Mouse (Mus musculus): ENCODE results near the gene Chd5.

Gene Chd5

DNA sequence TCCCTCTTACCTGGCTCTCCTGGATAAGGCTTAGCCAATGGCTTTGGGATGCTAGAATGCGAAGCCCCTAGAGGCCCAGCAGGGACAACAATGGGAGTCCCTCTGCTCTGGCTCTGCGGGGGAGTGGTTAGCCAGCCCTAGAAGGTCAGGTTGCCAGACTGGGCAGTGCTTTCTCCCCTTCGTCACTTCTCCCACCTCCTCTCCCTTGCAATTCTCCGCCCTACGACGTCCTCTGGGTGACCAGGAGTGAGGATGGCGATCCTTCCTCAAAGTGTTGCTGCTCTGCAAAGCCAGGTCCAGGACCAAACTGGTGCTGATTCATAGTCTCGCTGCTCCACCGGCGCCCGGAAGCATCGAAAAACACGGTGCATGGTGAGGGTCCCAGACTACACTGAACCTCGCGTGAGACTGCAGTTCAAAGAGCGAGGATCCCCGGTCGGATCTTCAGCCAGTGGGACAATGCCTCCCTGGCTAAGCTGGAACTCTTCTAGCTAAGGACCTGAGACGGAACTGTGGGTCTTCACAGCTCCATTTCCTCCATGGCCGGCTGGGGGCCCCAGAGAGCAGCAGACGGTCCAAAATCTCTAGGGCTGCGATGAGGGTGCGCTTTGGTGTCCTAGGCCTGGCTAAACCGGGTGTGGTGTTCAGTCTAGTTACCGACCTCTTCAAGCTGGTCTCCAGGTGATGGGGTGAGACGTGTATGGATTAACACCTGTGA lies 19.8 kb upstream of the Chd5 start, which contains the start of gene Rnf207:
Gene Rnf207 (minus strand): TSS at position 477 of the 718 bp plus-strand sequence.
- peak; percentile 46 for DNase-seq

DNA sequence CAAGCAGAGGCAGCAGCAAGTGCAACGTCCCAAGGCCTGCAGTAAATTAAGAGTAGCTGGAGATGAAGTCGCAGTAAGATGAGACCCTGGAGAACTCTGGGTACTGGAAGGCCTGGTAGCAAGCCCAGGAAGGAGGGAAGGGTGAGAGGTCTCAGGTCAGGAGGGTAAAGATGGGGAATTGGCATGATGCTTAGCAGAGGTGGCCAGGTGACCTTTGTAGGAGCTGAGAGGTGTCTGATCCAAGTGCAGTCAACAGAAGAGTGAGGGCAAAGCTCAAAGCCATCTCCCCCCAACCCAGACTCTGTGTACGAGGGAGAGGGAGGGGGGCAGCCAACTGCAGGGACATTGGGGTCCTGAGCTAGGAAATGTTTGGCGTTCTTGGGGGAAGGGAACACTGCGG lies 17.0 kb upstream of the Chd5 start:
- DNase-seq, result no peak

DNA sequence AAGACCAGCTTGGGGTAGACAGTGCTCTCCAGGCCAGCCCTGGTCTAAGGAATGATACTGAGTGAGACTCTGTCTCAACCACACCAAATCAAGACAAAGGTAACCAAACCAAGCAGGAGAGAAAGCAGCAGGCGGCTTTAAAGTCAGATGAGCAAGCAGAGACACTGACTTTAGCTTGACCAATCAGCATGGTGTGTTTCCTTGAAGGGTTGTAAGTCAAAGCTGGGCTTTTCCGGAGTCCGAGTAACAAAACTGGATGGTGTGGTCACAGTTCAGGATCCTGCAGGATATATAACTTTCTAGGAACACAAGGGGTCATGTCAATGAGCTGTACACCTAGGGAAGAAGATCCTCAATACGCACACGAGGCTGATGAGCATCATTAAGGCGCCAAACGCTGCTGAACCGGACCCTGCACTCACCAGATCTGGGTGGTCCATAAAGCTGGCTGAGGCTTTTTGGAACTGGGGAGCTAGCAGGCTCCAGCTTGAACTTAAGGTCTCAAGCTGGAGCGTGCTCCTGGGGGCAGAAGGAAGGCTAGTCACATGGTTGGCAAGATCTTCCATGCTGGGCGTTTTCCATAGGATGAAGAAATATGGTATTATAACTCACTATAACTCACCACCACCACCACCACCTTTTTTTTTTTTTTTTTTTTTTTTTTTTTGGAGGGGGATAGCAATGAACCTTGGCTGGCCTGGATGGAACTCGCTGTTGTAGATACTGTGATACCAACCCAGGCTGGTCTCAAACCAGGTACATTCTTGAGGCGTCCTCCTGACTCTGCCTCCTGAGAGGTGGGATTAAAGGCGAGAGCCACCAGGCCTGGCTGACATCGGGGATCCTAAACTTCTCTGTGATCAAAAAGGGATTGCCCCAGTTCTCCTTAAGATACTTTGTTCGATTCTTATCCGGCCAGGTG lies 13.5 kb upstream of the Chd5 start:
- no peak for DNase-seq

DNA sequence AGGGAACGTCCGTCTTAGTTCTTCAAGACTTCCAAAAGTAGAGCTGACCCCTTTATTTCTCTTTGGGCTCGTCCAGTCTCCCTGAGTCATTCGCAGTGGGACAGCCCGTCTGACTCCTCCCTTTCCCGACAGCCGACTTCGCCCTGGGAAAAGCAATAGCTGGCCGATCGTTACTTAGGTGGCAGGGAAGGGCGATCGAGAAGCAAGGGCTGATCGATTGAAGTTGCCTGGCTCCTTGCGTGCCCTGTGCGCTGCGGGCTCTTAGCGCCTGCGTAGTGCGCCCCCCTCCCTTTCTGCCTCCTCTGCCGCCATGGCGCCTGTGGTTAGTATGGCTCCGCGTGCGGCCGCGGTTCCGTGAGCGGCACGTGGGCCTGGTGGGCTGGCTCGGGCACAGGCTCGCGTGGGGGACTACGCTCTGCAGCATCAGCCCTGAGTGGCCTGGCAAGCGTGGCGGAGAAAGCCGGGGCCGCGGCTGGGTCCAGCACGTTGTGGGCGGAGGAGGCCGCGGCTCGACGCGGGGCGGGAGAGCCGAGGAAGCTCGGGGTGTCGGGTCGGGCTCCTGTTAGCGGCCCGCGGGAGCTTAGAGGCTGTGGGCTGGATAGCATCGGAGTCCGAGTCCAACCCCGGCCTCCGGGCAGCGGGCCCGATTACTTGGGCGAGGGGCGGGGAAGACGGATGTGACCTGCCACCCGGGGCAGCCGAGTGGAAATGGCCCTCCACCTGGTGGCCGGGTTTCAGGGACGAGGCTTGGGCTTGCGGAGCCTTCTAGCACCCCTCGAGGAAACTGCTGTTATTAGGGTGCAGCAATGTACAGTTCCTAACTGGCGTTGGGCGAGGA lies 12.7 kb upstream of the Chd5 start, which contains the start of gene Rpl22:
Gene Rpl22 (plus strand): TSS at position 169 of the 838 bp plus-strand sequence.
- peak; percentile 95 for DNase-seq

DNA sequence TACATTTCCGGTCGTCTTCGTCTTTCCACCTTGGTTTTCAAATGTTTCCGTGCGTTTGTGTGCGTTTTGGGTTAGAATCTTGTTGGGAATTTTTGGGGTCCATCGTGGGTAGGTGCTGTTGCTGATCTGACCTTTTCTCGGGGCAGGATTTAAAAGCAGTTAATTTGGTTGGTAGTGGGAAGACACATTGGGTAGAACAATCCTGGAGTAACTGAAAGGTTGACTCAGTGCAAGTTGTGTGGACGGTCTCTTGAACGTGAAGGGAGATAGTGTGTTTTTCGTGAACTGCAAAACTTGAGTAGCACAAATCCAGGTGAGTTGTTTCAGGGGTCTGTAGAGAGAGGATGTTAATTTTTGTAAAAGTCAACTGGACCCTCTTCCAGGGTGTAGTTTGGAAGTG lies 11.9 kb upstream of the Chd5 start:
- no peak for DNase-seq

DNA sequence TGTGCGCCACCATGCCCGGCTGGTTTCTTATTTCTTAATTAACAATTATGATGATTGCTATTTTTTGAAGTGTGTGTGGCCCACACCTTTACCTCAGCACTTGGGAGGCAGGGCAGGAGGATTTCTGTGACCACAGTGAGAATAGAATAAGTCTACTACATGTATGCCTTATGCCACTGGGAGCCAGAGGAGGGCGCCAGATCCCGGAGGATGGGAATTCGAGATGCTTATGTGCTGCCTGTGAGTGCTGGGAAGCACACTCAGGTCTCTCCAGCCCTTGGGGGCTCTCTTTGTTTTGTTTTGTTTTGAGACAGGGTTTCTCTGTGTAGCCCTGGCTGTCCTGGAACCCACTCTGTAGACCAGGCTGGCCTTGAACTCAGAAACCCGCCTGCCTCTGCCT lies 9.8 kb upstream of the Chd5 start:
- no peak for DNase-seq

DNA sequence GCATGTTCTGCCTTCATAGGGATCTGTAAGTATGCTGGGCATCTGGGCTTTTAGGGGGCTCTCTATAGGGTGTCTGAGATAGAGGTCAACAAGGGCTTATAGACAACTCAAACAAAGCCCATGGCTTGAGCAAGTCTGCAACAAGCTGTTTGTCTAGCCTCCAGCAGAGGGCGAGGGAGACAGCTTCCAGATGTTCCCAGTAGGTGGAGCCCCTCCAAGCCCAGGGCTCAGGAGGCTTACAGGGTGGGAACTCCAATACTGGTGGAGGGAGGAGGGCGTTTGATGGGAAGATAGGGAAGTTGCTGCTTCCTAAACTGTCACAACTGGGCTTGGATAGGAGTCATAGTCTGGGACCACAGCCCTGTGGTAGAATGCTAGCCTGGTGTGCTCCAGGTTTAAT lies 5.5 kb upstream of the Chd5 start:
- peak; percentile 67 for DNase-seq

DNA sequence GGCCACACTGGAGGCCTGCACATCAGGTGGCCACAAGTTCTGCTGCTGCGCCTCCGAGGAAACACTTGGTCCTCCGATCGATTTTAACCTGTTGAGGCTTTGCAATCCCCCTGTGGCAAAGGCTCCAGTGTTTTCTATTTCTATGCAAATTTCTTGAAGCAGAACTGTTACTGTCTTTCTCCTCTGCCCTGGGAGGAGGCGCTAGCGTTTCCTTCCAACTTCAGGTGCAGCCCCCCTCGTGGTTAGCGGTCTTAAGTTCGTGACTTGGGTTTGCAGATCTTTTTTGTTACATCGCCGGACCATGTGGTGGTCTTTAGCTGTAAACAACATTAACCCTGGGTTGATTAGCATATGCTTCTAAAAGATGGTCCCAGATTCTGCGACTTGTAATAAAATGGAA lies 4.9 kb upstream of the Chd5 start:
- DNase-seq, result no peak

DNA sequence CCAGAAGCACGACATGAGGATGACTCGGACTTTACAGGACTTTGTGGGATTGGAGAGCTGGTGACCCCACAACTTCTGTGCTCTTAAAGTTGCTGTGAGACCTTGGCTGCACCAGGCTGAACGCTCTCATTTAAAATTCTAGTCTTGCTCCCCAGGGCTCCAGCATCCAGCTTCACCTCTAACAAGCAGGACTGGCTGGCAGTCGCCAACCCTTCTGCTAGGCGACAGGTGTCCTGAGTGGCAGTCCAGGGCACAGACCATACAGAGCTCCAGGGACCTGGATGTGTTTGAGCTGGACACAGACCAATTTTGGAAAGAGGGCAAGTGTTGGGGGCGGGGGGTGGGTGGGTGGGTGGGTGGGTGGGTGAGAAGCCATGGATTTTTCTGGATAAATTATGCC lies 679 bp upstream of the Chd5 start:
- no peak for DNase-seq

DNA sequence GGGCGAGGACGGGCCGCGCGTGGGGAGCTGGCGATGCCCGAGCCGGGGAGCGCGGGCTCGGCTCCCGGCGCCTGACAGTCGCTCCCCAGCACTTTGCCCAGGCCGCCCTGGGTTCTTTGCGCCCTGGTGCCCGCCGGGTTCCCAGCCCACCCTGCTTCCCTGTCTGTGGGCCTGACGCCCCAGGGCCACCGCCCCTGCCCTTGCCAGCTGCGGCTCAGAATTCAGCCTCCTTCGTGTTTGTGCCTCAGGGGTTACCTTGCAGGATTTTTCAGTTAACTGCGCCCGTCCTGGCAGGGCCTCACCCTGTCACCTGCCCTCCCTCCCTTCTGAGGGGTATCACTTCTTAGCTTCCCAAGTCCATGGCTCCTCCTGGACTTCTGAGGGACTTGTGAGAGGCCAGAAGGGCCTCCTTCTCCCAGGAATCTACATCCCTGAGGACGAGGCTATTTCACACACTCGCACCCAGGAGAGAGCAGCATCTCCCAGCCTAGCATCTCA lies 891 bp downstream of the Chd5 start:
- DNase-seq, result peak; percentile 45

DNA sequence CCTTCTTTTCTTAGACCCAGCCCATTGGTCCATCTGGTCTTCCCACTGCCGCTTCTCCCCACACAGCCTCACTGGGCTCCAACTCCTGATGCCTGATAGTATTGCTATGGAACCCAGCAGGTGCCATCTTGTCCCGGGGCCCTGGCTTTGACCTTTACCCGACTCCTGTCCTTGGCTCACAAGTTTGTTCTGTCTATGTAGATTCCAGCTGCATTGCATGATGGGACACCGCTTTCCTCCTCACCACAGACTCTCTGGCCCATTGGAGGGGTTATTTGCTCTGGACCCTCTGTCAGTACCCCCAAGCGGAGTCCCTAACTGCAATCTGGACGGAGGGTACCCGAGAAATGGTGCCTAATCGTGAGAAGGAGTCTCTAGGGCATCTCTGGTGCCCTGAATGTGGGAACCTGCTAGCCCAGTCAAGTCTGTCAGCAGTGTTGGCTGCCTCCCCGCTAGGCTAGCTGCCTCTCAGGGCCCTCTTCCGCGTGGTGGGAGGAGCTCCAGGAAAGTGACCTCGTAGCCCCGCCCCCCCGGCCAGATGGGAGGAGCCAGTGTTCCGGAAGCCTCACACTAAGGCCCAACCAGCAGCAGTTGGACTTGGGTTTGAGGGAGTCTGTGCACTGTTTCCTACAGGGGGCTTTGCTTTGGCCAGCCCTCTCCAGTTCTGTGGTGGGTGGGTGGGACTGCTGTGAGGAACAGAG lies 2.3 kb downstream of the Chd5 start:
- no peak for DNase-seq

DNA sequence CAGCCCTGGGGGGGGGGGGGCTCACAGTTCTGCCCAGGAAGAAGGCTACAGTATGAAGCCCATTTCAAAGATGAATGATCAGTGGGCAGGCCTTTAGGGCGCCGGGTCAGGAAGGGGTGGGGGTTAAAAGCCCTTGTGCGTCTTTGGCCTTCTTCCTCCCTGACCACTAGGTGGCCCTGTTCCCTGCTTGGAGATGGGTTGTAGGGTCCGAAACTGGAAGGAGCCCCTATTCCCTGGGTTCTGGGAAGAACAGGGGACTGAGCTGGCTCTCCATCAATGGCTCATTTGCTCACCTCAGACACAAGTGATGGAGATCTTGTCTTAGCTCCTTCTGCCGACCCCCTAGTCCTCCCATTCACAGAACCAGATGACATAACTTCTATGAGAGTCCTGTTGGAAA lies 4.8 kb downstream of the Chd5 start:
- DNase-seq, result no peak

DNA sequence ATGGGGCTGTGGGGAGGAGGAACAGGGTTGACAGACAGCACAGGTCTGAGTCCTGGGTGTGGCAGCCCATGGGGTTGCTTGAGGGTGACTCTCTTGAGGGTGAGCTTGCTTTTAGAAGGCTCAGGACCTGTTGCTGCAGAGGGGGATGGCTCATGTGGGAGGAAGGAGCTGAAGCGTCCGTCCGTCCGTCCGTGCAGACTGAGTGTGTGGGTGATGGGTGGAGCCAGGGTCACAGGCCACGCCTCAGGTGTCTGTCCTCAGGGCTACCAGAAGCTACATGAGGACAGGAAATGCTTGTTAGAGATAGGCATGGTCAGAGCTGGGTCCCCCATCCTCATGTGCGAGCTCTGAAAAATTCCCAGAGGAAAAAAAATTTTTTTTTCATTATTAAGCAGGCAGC lies 6.2 kb downstream of the Chd5 start:
- no peak for DNase-seq

DNA sequence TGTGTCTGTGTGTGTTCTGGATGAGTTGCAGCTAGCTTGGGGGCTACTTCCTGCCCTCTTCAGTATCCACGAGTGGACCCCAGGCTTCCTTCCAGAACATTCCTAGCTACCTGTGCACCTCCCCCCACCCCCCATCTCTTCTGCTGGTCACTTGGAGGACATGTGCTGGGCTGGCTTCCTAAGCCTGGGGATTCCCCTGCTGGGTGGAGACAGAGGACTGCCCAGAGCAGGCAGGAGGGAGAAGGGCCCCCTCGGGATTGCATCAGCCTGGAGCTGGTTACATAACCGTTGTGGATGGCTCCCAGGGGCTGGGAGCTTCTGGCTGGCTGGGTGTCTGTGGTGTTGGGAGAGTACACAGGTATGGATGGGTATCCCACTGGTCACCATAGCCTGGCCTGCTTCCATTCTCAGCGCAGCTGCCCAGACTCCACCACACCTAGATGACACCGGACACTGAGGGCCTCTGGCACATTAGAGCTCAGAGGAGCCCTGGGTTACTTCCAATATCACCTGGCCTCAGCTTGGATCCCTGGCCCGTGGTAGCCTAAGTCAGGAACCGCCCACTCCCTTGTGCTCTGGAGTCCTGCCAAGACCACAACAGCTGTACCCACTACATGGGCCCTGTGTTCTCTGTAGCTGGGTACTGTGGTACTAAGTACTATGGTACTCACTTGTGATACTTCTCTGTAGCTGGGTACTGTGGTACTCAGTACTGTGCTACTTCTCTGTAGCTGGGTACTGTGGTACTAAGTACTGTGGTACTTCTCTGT lies 6.9 kb downstream of the Chd5 start:
- DNase-seq, result peak; percentile 71

DNA sequence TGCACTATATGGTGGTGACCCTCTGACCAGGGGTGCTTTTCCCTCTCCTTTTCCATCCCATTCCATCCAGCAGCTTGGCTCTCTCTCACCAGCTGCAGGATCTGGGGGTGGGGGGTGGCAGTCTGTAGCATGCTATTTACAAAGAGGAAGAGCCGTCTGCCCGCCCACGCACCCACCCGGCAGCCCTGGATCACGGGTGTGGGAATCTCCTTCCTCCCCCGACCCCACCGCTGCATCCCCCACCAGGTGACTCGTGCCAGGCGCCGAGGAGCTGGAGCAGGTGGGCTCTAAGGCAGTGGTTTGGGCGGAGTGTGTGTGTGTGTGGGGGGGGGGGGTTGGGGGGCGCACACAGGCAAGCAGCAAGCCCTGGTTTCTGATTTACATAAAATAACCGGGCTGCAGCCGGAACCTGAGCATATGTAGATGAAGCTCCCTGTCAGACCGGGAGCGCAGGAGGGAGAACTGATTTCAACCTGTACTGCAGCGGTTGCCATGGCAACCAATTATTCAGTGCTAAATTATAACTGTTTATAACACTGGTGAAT lies 11.5 kb downstream of the Chd5 start:
- DNase-seq, result peak; percentile 66

DNA sequence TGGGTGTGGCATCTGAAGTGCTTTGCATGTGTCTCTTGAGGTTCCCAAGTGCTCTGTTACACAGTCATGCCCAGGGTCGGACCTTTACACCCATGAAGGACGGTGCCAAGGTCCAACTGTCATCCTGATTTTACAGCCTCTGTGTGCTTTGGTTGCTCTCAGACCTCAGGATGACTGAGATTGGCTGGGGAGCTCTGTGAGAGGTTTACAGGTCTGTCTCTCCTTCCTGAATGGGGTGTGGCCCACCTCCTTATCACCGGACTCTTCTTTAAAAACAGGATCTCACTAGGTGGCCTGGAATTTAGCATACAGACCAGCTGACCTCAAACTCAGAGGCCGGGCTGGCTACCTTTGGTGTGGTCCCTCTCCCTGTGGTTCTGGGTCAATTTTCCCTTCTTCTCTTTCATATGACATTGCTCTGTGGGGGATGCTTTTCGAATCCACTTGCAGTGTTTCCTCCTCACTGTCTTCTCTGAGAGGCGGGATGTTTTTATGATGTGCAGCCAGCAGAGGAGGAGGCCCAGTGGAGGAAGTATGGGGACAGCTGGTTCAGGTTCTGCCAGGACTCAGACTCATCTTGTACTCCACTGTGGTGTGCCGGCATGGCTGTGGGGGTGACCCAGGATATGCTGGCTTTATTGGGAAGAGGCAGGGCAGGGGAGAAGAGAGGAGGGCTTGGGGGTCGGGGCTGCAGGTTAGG lies 12.4 kb downstream of the Chd5 start:
- DNase-seq, result peak; percentile 32

DNA sequence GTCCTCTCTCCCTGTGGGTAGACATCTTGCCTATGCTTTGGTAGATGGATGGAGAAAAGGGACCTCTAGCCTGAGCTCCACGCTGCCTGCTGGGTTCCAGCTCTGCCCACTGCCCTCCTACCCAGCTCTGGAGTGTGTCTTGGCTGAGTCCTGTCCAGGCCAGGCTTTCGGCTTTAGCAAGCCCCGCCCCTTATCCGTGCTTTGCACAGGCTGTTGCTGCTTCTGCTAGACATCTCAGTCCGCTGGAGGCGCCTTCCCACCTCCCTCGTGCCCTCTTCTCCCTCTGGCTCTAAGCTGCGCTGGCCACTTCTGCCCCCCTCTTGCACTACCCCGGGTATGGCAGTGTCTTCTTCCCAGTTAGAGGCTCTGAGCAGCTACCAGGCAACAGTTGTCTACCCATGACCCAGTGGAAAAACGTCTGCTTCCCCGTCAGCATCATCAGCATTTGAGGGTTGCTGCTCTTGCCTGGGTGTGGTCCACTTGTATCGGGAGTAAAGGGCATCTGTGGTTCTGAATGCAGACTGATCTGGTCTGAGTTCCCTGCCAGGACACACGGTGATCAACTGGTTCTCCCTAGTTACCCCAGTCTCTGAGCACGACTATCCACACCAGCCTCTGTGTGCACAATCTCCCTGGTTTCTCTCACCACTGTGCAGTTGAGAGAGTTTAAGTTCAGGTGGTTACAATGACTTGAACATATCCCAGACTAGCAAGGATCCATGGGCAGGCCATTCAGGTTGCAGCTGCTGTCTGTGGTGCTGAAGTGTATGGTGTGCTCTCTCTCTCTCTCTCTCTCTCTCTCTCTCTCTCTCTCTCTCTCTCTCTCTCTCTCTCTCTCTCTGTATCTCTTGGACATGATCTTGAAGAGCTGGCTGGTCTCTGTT lies 13.2 kb downstream of the Chd5 start:
- DNase-seq, result peak; percentile 35

DNA sequence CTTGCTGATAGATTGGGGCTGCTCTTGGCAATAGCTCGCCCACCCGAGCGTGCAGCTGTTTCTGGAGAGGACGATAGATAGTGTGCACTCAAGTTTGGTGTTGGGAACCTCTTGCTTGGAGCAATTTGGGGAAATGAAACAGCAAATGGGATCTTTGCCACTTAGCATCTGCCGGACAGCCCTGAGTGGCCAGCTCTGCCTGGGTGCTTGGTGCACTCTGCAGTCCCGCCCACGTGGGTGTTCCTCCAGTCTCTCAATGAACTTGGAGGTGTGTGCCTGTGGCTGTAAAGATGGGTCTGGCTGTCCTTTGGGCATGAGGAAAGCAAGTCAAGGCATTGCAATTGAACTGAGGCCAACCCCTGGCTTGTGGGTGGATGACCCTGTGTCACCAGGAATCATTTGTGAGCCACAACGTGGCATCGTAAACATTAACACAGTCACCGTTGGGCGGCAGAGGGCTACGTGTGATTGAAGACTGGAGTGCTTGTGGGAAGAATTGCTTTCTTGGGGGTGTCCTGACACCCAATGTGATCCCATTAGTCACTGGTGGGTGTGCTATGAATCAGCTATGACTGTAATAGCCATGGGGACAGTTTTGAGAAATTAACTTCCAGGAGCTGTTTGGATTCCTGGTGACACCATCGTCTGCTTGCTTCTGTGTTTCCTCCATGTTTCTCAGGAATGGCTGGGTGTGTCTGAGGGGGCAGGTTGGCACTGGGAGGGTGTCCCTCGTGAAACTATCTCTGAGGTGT lies 15.6 kb downstream of the Chd5 start:
- DNase-seq, result no peak

DNA sequence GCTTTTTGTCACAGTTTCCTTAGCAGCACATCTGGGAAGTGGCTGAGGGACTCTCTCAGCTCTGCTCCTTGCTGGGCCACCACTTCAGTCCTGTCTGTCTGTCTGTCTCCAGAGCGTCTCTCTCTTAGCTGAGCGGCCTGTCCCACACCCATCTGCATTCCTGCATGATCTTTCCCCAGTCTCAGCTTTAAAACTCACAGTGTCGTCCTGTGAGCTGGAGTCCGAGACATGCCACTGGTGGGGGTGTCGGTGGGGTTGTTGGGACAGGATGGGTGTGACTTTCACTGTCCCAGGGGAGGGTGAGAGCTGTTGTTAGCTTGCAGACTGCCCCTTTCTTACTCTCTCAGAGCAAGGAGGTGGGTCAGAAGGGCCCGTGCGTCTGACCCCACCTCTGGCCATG lies 17.2 kb downstream of the Chd5 start:
- DNase-seq, result no peak

Data from right cerebral cortex, postnatal 25 days (tissue).